Mouse (Mus musculus) kidney, postnatal 0 days (tissue): ENCODE data around the gene Tagap. TPM values are rescaled to one million over a fixed set of nuclear protein-coding genes. Genes with fewer than 3 reads are reported as not detected.
"Not testable (repeated sequence)": the region's sequence is repeated elsewhere in the genome, so short reads cannot be mapped to it uniquely, and the experiment has no call there.

ENCODE experiments used
- ATAC-seq: fragments of 200-750 bp; cut with Nextera tagmentation; replicated peaks from 2 replicates; pipeline ENCODE4 v1.8.0; 2017; ENCODE audit warnings: low read depth, moderate number of reproducible peaks, moderate TSS enrichment, moderate library complexity; ENCODE audit not compliant: low FRiP score
- DNase-seq: peaks from one replicate; pipeline ENCODE4 v3.0.0-alpha.2; 2016; ENCODE audit warnings: low spot score
- H3K27ac ChIP-seq: fragments of 300-500 bp; sonication (generic); 2 replicates; pipeline ENCODE4 v1.5.1; 2014; ENCODE audit warnings: mild to moderate bottlenecking
- H3K27me3 ChIP-seq: fragments of 300-500 bp; sonication (generic); 2 replicates; pipeline ENCODE4 v1.6.1; 2014; ENCODE audit warnings: low read length, mixed read lengths; ENCODE audit not compliant: insufficient read depth
- H3K36me3 ChIP-seq: fragments of 300-500 bp; sonication (generic); 2 replicates; pipeline ENCODE4 v1.6.1; 2014; ENCODE audit warnings: low read length, mixed read lengths; ENCODE audit not compliant: insufficient read depth
- H3K4me1 ChIP-seq: fragments of 300-500 bp; sonication (generic); replicated peaks from 2 replicates; pipeline ENCODE4 v1.6.1; 2014; ENCODE audit warnings: antibody characterized with exemption, low read length, mixed read lengths; ENCODE audit not compliant: insufficient read depth
- H3K4me2 ChIP-seq: fragments of 300-500 bp; sonication (generic); 2 replicates; pipeline ENCODE4 v1.6.1; 2014; ENCODE audit warnings: mild to moderate bottlenecking, low read length, moderate library complexity, mixed read lengths
- H3K4me3 ChIP-seq: fragments of 300-500 bp; sonication (generic); replicated peaks from 2 replicates; pipeline ENCODE4 v1.5.1; 2014; ENCODE audit warnings: low read depth, low read length
- H3K9ac ChIP-seq: fragments of 300-500 bp; sonication (generic); 2 replicates; pipeline ENCODE4 v1.6.1; 2014; ENCODE audit warnings: low read depth, low read length
- H3K9me3 ChIP-seq: fragments of 300-500 bp; sonication (generic); replicated peaks from 2 replicates; pipeline ENCODE4 v1.6.1; 2016; ENCODE audit warnings: low read length, inconsistent platforms, mixed read lengths
- CTCF ChIP-seq: IDR thresholded peaks from 2 replicates; pipeline ENCODE4 v1.5.1; 2016; ENCODE audit warnings: antibody characterized with exemption, low read depth, mild to moderate bottlenecking, moderate library complexity
- WGBS: fragments of 180-500 bp; shearing (Covaris S2); extraction: QIAGEN DNeasy Blood & Tissue Kit; methylation state at CpG from one replicate; pipeline ENCODE4 v1.1.7; 2014; 5-methylcytosine and 5-hydroxymethylcytosine counted together
- polyA plus RNA-seq: library from polyadenylated mRNA; unstranded; fragments of >200 nt; fragmentation: Nextera tagmentation; extraction: Ambion mirVana; gene quantifications from 2 replicates; pipeline ENCODE4 v1.2.1, GENCODE M21; 2015

The Tagap gene
- polyA plus RNA-seq, 1 experiment from 2014 or later, result 0.74 TPM

GRCm38 (mm10) chr17:7931096-7931990 lies 5.5 kb downstream of the Tagap start:
- DNase-seq, result peak; percentile 54

GRCm38 (mm10) chr17:7932121-7932520 lies 6.3 kb downstream of the Tagap start:
- DNase-seq, H3K9ac ChIP-seq, H3K27me3 ChIP-seq, ATAC-seq, H3K9me3 ChIP-seq, H3K4me2 ChIP-seq, H3K36me3 ChIP-seq, H3K27ac ChIP-seq, H3K4me3 ChIP-seq, H3K4me1 ChIP-seq: not testable (repeated sequence)
- 68% methylated on average over 4 of the region's 8 CpGs for WGBS

More at GRCm38 (mm10) chr17:7931096-7931990, 5.5 kb downstream of the Tagap start:
- Histone ChIP-seq H3K27me3 (no peaks in the 10 kb centered on the region), H3K4me2 (no peak overlapping the region), H3K27ac (no peak overlapping the region), H3K4me1 (no peaks in the 10 kb centered on the region), H3K9ac (no peak overlapping the region), H3K9me3 (no peaks in the 10 kb centered on the region), H3K4me3 (no peak overlapping the region), H3K36me3 (no peaks in the 10 kb centered on the region)
- ATAC-seq, result no peak
- 83% methylated on average over 13 of the region's 13 CpGs for WGBS
- TF ChIP-seq CTCF, result no peak

GRCm38 (mm10) chr17:7939640-7940039 lies 13.8 kb downstream of the Tagap start:
- Histone ChIP-seq H3K4me2 (no peak overlapping the region), H3K9me3 (no peaks in the 10 kb centered on the region), H3K36me3 (no peaks in the 10 kb centered on the region), H3K9ac (no peak overlapping the region), H3K27ac (no peak overlapping the region), H3K27me3 (no peaks in the 10 kb centered on the region), H3K4me3 (no peak overlapping the region), H3K4me1 (no peaks in the 10 kb centered on the region)
- DNase-seq, result peak; percentile 73
- 50% methylated on average over 8 of the region's 8 CpGs for WGBS
- no peak for ATAC-seq
- TF ChIP-seq CTCF, result peak; percentile 68

- Histone ChIP-seq H3K27ac (peak within 1 kb of the TSS; percentile 92), H3K9ac (peak within 1 kb of the TSS; percentile 59), H3K4me2 (peak within 1 kb of the TSS; percentile 55), H3K4me3 (peak within 1 kb of the TSS; percentile 52)
- not testable (repeated sequence) for H3K27me3 ChIP-seq, H3K36me3 ChIP-seq, H3K4me1 ChIP-seq, H3K9me3 ChIP-seq
- peak; percentile 19; the same call in 1 of the 2 replicates for TF ChIP-seq CTCF
- 3% methylated on average over 54 of the region's 58 CpGs for WGBS
- ATAC-seq, result peak; percentile 98
- peak; percentile 90 for DNase-seq
Measured at GRCm38 (mm10) chr17:7945117-7946052, 19.6 kb downstream of the Tagap start, which contains the start of gene Rsph3a. Gene Rsph3a, plus strand, starts transcription at chr17:7945614.

- H3K27ac ChIP-seq, H3K36me3 ChIP-seq, H3K27me3 ChIP-seq, H3K4me1 ChIP-seq, ATAC-seq, H3K9me3 ChIP-seq, DNase-seq: not testable (repeated sequence)
- Histone ChIP-seq H3K9ac (peak overlapping the region; percentile 31; the same call in 1 of the 2 replicates), H3K4me3 (peak overlapping the region; percentile 52), H3K4me2 (peak overlapping the region; percentile 55)
- WGBS, result 0% methylated on average over 19 of the region's 27 CpGs
Measured at GRCm38 (mm10) chr17:7946053-7946627, 20.3 kb downstream of the Tagap start.

- no CpG with 5 or more reads among the region's 4 CpGs for WGBS
- H3K9ac ChIP-seq, H3K4me2 ChIP-seq, H3K4me1 ChIP-seq, ATAC-seq, H3K27ac ChIP-seq, H3K27me3 ChIP-seq, DNase-seq, H3K9me3 ChIP-seq, H3K4me3 ChIP-seq, H3K36me3 ChIP-seq: not testable (repeated sequence)
Measured at GRCm38 (mm10) chr17:7951333-7951732, 25.5 kb downstream of the Tagap start.

GRCm38 (mm10) chr17:7957242-7957641 lies 31.4 kb downstream of the Tagap start:
- not testable (repeated sequence) for DNase-seq, H3K9ac ChIP-seq, H3K27me3 ChIP-seq, ATAC-seq, H3K4me2 ChIP-seq, H3K9me3 ChIP-seq, H3K36me3 ChIP-seq, H3K4me1 ChIP-seq, H3K27ac ChIP-seq, H3K4me3 ChIP-seq
- WGBS, result 95% methylated on average over 8 of the region's 9 CpGs

- not testable (repeated sequence) for H3K4me2 ChIP-seq, H3K36me3 ChIP-seq, H3K27ac ChIP-seq, ATAC-seq, H3K9me3 ChIP-seq, H3K4me3 ChIP-seq, H3K9ac ChIP-seq, H3K27me3 ChIP-seq, H3K4me1 ChIP-seq, DNase-seq
- WGBS, result 82% methylated on average over 4 of the region's 4 CpGs
Measured at GRCm38 (mm10) chr17:7963333-7963732, 37.5 kb downstream of the Tagap start.
